24 mouse cellular contexts compared by ENCODE assay signal in genomic region chr7:20064100-20064499, GRCm38 (mm10). TPM values are rescaled to one million over a fixed set of nuclear protein-coding genes. Genes with fewer than 3 reads are reported as not detected.
DNase-seq lines count a peak whose midpoint lies in the region; ATAC-seq and TF ChIP-seq lines count a peak whose summit lies in the region.
"Not testable (repeated sequence)": the region's sequence is repeated elsewhere in the genome, so short reads cannot be mapped to it uniquely, and the experiment has no call there.
"Had no signal": no experiment of that assay in that cellular context is flagged by ENCODE, and none has a peak within 500 bp of the region (broad histone marks: within the 10 kb centered on the region; RNA-seq: fewer than 3 reads in every experiment).

No protein-coding gene starts in this region.

- not testable (repeated sequence) for H3K27me3 ChIP-seq in hindbrain, postnatal 0 days (ENCODE audit: insufficient read depth, low read length); liver, embryonic 14.5 days (ENCODE audit: control insufficient read depth, insufficient read depth, low read length); testis, adult 2 months (ENCODE audit: control insufficient read depth, insufficient read depth, low read length)

- not testable (repeated sequence) for TF ChIP-seq POLR2A in testis, adult 2 months (IDR thresholded peaks at IDR 0.05; ENCODE audit: control insufficient read depth, low read depth, low read length)

- not testable (repeated sequence) for TF ChIP-seq EP300 in liver, embryonic 14.5 days (IDR thresholded peaks at IDR 0.05; ENCODE audit: low read depth)

- H3K36me3 ChIP-seq in hindbrain, postnatal 0 days (ENCODE audit: insufficient read depth, low read length); liver, embryonic 14.5 days (replicated peaks; ENCODE audit: control insufficient read depth, insufficient read depth, low read depth); testis, adult 2 months (ENCODE audit: control insufficient read depth, insufficient read depth, low read length): not testable (repeated sequence)

- peak; percentile 4 for DNase-seq in A20 (ENCODE audit: low read depth, low spot score)
- peak; percentile 67 for DNase-seq in ES-CJ7 (ENCODE audit: low read depth, low spot score)
- peak; percentile 12 for DNase-seq in NIH3T3 (ENCODE audit: low read depth)
- DNase-seq in hindbrain, postnatal 0 days (ENCODE audit: low spot score): peak; percentile 0
- not testable (repeated sequence) for DNase-seq in liver, embryonic 14.5 days (ENCODE audit: low read depth in 3 of 3, low spot score in 3 of 3)

- ATAC-seq in hindbrain, postnatal 0 days; liver, embryonic 14.5 days (ENCODE audit: insufficient read depth): not testable (repeated sequence)

- H3K9ac ChIP-seq in hindbrain, postnatal 0 days (replicated peaks; ENCODE audit: low read length); liver, embryonic 14.5 days (replicated peaks): not testable (repeated sequence)

- H3K27ac ChIP-seq in hindbrain, postnatal 0 days; liver, embryonic 14.5 days; testis, adult 2 months (ENCODE audit: control insufficient read depth, insufficient read depth, low read depth, low read length): not testable (repeated sequence)

- H3K4me1 ChIP-seq in hindbrain, postnatal 0 days (ENCODE audit: insufficient read depth, low read length); liver, embryonic 14.5 days (replicated peaks; ENCODE audit: control insufficient read depth in 2 of 2, insufficient read depth in 2 of 2, low read length in 1 of 2); testis, adult 2 months (ENCODE audit: control insufficient read depth, insufficient read depth, low read length): not testable (repeated sequence)

- H3K4me2 ChIP-seq in hindbrain, postnatal 0 days (ENCODE audit: low read depth, low read length); liver, embryonic 14.5 days (ENCODE audit: low read depth): not testable (repeated sequence)

- WGBS in hindbrain, postnatal 0 days: 68% methylated on average over 4 of the region's 4 CpGs
- 46% methylated on average over 4 of the region's 4 CpGs for WGBS in liver, embryonic 14.5 days (ENCODE audit: insufficient replicate concordance)

- TF ChIP-seq CTCF in hindbrain, postnatal 0 days (IDR thresholded peaks at IDR 0.05; ENCODE audit: low read depth): not testable (repeated sequence)
- TF ChIP-seq CTCF in liver, embryonic 14.5 days (IDR thresholded peaks at IDR 0.05; ENCODE audit: low read depth): peak; percentile 21; the same call in 1 of the 2 replicates
- peak; percentile 38; the same call in 1 of the 2 replicates for TF ChIP-seq CTCF in testis, adult 2 months (IDR thresholded peaks at IDR 0.05; ENCODE audit: control insufficient read depth, insufficient read depth, insufficient replicate concordance, low read depth, low read length)

- H3K4me3 ChIP-seq in hindbrain, postnatal 0 days (ENCODE audit: low read length); liver, embryonic 14.5 days (ENCODE audit: insufficient read depth in 1 of 2, low read depth in 2 of 2, low read length in 2 of 2); testis, adult 2 months (ENCODE audit: control insufficient read depth, low read depth, low read length): not testable (repeated sequence)

- not testable (repeated sequence) for H3K9me3 ChIP-seq in hindbrain, postnatal 0 days (ENCODE audit: low read length); liver, embryonic 14.5 days (ENCODE audit: control insufficient read depth, low read length)

RNA-seq across cellular contexts. Expression of gene Vmn1r91, which starts 35.4 kb away (rescaled TPM):
- total RNA-seq in hindbrain, postnatal 0 days (2014; rRNA removed): not detected in 2 replicates
- not detected in 2 replicates for polyA plus RNA-seq in hindbrain, postnatal 0 days (2015; fragmentation: Nextera tagmentation; extraction: Ambion mirVana)
- not detected in 2 replicates for polyA plus RNA-seq in liver, embryonic 14.5 days (2012; rRNA removed)
- not detected in 2 replicates for polyA plus RNA-seq in liver, embryonic 14.5 days (2014; fragmentation: Nextera tagmentation; extraction: Ambion mirVana)
- not detected in 2 replicates for polyA plus RNA-seq in testis, adult 2 months (2012; rRNA removed)
- total RNA-seq: adrenal gland, adult 8-10 months; adrenal gland, postnatal 36 days; forebrain, postnatal 0 days; gastrocnemius, adult 18-20 months; gastrocnemius, postnatal 14 days; heart, adult 2 months; heart, postnatal 14 days; hematopoietic stem cell, adult 5-6 weeks had no signal
- polyA plus RNA-seq: C2C12; cerebellum, adult 2 months; embryonic facial prominence, embryonic 10.5 days; embryonic facial prominence, embryonic 14.5 days; forebrain, embryonic 13.5 days; forebrain, postnatal 0 days; heart, adult 2 months; heart, embryonic 11.5 days; heart, embryonic 15.5 days; hindbrain, embryonic 13.5 days; intestine, embryonic 16.5 days had no signal

RNA-seq across cellular contexts. Expression of gene Gm16442, which starts 58.3 kb away (rescaled TPM):
- total RNA-seq in hindbrain, postnatal 0 days (2014; rRNA removed): not detected in 2 replicates
- polyA plus RNA-seq in hindbrain, postnatal 0 days (2015; fragmentation: Nextera tagmentation; extraction: Ambion mirVana): not detected in 2 replicates
- not detected in 2 replicates for polyA plus RNA-seq in liver, embryonic 14.5 days (2012; rRNA removed)
- not detected in 2 replicates for polyA plus RNA-seq in liver, embryonic 14.5 days (2014; fragmentation: Nextera tagmentation; extraction: Ambion mirVana)
- not detected in 2 replicates for polyA plus RNA-seq in testis, adult 2 months (2012; rRNA removed)
- total RNA-seq: adrenal gland, adult 8-10 months; adrenal gland, postnatal 36 days; forebrain, postnatal 0 days; gastrocnemius, adult 18-20 months; gastrocnemius, postnatal 14 days; heart, adult 2 months; heart, postnatal 14 days; hematopoietic stem cell, adult 5-6 weeks had no signal
- polyA plus RNA-seq: C2C12; cerebellum, adult 2 months; embryonic facial prominence, embryonic 10.5 days; embryonic facial prominence, embryonic 14.5 days; forebrain, embryonic 13.5 days; forebrain, postnatal 0 days; gonadal fat pad, adult 2 months; heart, adult 2 months; heart, embryonic 11.5 days; heart, embryonic 15.5 days; hindbrain, embryonic 13.5 days; intestine, embryonic 16.5 days had no signal
